Mouse (Mus musculus) gastrocnemius, adult 8-10 months (tissue): ENCODE data around the gene Brsk1. TPM values are rescaled to one million over a fixed set of nuclear protein-coding genes. Genes with fewer than 3 reads are reported as not detected.

ENCODE experiments used
- DNase-seq, 2 experiments: peaks; one replicate each; pipeline ENCODE4 v3.0.0; 2022; ENCODE audit warnings: low spot score in 2 of 2
- total RNA-seq, 4 experiments: library from RNA; stranded (reverse); gene quantifications; 2 replicates each; pipeline ENCODE4 v1.2.4; 2022

The Brsk1 gene
- under 1 TPM; 0.13 to 0.49 (median 0.39) TPM for total RNA-seq

- peak; percentile 15 for DNase-seq
These were observed at the start of gene Brsk1 for GRCm38 (mm10) chr7:4690387-4690786. Gene Brsk1 (plus strand): TSS chr7:4690604.

GRCm38 (mm10) chr7:4641155-4641554 is 49.2 kb upstream of the Brsk1 start:
- DNase-seq: no peak

- DNase-seq: no peak
These were observed 48.4 kb upstream of the Brsk1 start for GRCm38 (mm10) chr7:4641956-4642355.

GRCm38 (mm10) chr7:4643225-4643624 is 47.2 kb upstream of the Brsk1 start:
- DNase-seq: no peak

- DNase-seq: no peak
These were observed 43.6 kb upstream of the Brsk1 start for GRCm38 (mm10) chr7:4646806-4647205.

- no peak for DNase-seq
These were observed 43.1 kb upstream of the Brsk1 start for GRCm38 (mm10) chr7:4647291-4647690.

- no peak for DNase-seq
These were observed 42.4 kb upstream of the Brsk1 start for GRCm38 (mm10) chr7:4647992-4648391.

- DNase-seq: no peak
These were observed 38.8 kb upstream of the Brsk1 start for GRCm38 (mm10) chr7:4651581-4651980.

GRCm38 (mm10) chr7:4652726-4653125 is 37.7 kb upstream of the Brsk1 start:
- no peak for DNase-seq

GRCm38 (mm10) chr7:4653351-4653750 is 37.1 kb upstream of the Brsk1 start:
- no peak for DNase-seq

GRCm38 (mm10) chr7:4653780-4654179 is 36.6 kb upstream of the Brsk1 start:
- no peak for DNase-seq

- DNase-seq: no peak
These were observed 36.2 kb upstream of the Brsk1 start for GRCm38 (mm10) chr7:4654221-4654620.

- no peak for DNase-seq
These were observed 35.0 kb upstream of the Brsk1 start for GRCm38 (mm10) chr7:4655393-4655792.

- no peak for DNase-seq
These were observed 34.5 kb upstream of the Brsk1 start for GRCm38 (mm10) chr7:4655916-4656315.

GRCm38 (mm10) chr7:4656818-4657217 is 33.6 kb upstream of the Brsk1 start:
- no peak for DNase-seq

GRCm38 (mm10) chr7:4657521-4658127 is 32.8 kb upstream of the Brsk1 start:
- DNase-seq: no peak

GRCm38 (mm10) chr7:4658128-4658907 is 32.1 kb upstream of the Brsk1 start:
- no peak for DNase-seq

GRCm38 (mm10) chr7:4658912-4659551 is 31.4 kb upstream of the Brsk1 start, which contains the start of gene Ppp6r1:
Gene Ppp6r1 (minus strand): TSS chr7:4659019.
- peak; percentile 93 to 98 for DNase-seq

GRCm38 (mm10) chr7:4659911-4660443 is 30.4 kb upstream of the Brsk1 start:
- no peak for DNase-seq

- DNase-seq: no peak
These were observed 27.2 kb upstream of the Brsk1 start for GRCm38 (mm10) chr7:4663179-4663578.

GRCm38 (mm10) chr7:4663742-4664141 is 26.7 kb upstream of the Brsk1 start:
- DNase-seq: no peak

GRCm38 (mm10) chr7:4666871-4667270 is 23.5 kb upstream of the Brsk1 start:
- DNase-seq: no peak
